Mouse (Mus musculus) cerebellum, adult 2 months (tissue): ENCODE measurements at regions not wholly inside any gene's neighbourhood (a gene's known extent, or its start where the extent isn't known, plus 50 kb on each side); places are given as distances from the start of the nearest gene placed in this dataset.

Experiments
- CTCF ChIP-seq: fragments of 200-500 bp; IDR thresholded peaks from 2 replicates; pipeline ENCODE4 v1.5.1; 2011; ENCODE audit warnings: low read depth, mild to moderate bottlenecking, control low read depth, low read length, moderate library complexity, borderline replicate concordance; ENCODE audit not compliant: insufficient read depth
- POLR2A ChIP-seq: fragments of 200-500 bp; IDR thresholded peaks from 2 replicates; pipeline ENCODE4 v1.6.1; 2011; ENCODE audit warnings: low read length, control low read depth, borderline replicate concordance; ENCODE audit not compliant: insufficient read depth

GRCm38 (mm10) chr11:28733877-28734580 is 119.0 kb upstream of the Efemp1 start:
- no peak for TF ChIP-seq POLR2A
- TF ChIP-seq CTCF: no peak
